Mouse (Mus musculus) intestine, embryonic 15.5 days (tissue): ENCODE measurements around the gene Gigyf1. TPM values are rescaled to one million over a fixed set of nuclear protein-coding genes. Genes with fewer than 3 reads are reported as not detected.

Experiments
- ATAC-seq: fragments of 200-750 bp; cut with Nextera tagmentation; 2 replicates; pipeline ENCODE4 v1.8.0; 2017; ENCODE audit warnings: moderate TSS enrichment, moderate library complexity
- H3K27ac ChIP-seq: fragments of 300-500 bp; sonication (generic); 2 replicates; pipeline ENCODE4 v1.5.1; 2015; ENCODE audit warnings: mild to moderate bottlenecking, inconsistent platforms
- H3K27me3 ChIP-seq: fragments of 300-500 bp; sonication (generic); replicated peaks from 2 replicates; pipeline ENCODE4 v1.6.1; 2015; ENCODE audit warnings: inconsistent platforms
- H3K36me3 ChIP-seq: fragments of 300-500 bp; sonication (generic); 2 replicates; pipeline ENCODE4 v1.6.1; 2015; ENCODE audit warnings: inconsistent platforms
- H3K4me1 ChIP-seq: fragments of 300-500 bp; sonication (generic); replicated peaks from 2 replicates; pipeline ENCODE4 v1.6.1; 2015; ENCODE audit warnings: inconsistent platforms
- H3K4me2 ChIP-seq: fragments of 300-500 bp; sonication (generic); replicated peaks from 2 replicates; pipeline ENCODE4 v1.6.1; 2015; ENCODE audit warnings: mild to moderate bottlenecking, inconsistent platforms
- H3K4me3 ChIP-seq: fragments of 300-500 bp; sonication (generic); replicated peaks from 2 replicates; pipeline ENCODE4 v1.5.1; 2015; ENCODE audit warnings: inconsistent platforms
- H3K9ac ChIP-seq: fragments of 300-500 bp; sonication (generic); 2 replicates; pipeline ENCODE4 v1.6.1; 2015; ENCODE audit warnings: inconsistent platforms
- H3K9me3 ChIP-seq: fragments of 300-500 bp; sonication (generic); 2 replicates; pipeline ENCODE4 v1.6.1; 2016; ENCODE audit warnings: inconsistent platforms
- WGBS: fragments of 180-500 bp; shearing (Covaris S2); methylation state at CpG from one replicate; pipeline ENCODE4 v1.1.7; 2015; 5-methylcytosine and 5-hydroxymethylcytosine counted together
- polyA plus RNA-seq: library from polyadenylated mRNA; unstranded; fragments of >200 nt; fragmentation: Nextera tagmentation; extraction: Ambion mirVana; gene quantifications from 2 replicates; pipeline ENCODE4 v1.2.1, GENCODE M21; 2015

Gene Gigyf1
- polyA plus RNA-seq, 1 experiment from 2014 or later: 8.4 TPM

DNA sequence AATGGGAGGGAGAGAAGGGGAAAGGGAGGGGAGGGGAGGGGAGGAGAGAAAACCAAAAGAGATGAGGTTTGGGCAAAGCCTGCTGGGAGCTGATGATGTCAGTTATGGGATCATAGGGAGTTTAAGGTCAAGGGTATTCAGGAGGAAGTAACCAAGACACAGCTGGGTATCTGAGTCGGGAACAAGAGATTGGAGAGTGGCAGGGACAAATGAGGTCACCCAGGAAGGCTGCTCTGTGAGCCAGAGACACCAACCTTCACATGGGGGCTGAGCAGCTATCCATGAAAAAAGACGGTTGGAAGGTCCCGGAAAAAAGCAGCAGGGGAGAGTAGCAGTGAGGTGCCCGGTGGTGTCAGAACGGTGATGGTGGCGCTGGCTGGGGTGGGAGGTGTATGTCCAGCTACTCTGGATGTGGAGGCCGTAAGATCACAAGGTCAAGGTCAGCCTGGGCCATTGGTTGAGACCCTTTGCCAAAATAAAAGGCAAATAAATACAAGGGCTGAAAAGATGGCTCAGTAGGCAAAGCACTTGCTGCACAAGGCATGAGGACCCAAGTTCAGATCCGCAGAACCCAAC lies 50.0 kb downstream of the Gigyf1 start:
- no peak overlapping the region for H3K4me3 ChIP-seq
- H3K9me3 ChIP-seq: no peaks in the 10 kb centered on the region
- H3K27ac ChIP-seq: no peak overlapping the region
- ATAC-seq: no peak
- H3K36me3 ChIP-seq: no peaks in the 10 kb centered on the region
- H3K9ac ChIP-seq: no peak overlapping the region
- 0 out of 2 replicates have a peak, but pooled peaks cover 5% of the 10 kb centered on the region for H3K4me1 ChIP-seq
- no peak overlapping the region for H3K4me2 ChIP-seq
- no peaks in the 10 kb centered on the region for H3K27me3 ChIP-seq
- 79% methylated on average over 8 of the region's 8 CpGs for WGBS

DNA sequence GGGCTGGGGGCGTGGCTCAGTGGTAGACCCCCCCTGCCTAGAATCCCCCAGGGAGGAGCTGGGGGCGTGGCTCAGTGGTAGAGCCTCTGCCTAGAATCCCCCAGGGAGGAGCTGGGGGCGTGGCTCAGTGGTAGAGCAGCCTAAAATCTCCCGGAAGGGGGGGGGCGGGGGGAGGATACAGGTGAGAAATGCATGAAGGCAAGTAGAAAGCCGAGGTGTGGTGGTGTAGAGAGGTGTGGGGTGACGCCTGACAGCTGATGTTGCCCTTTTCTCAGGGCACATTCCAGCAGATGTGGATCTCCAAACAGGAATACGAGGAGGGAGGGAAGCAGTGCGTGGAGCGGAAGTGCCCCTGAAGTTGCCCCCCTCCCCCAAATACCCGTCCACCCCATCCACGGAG lies 50.7 kb downstream of the Gigyf1 start:
- 61% methylated on average over 12 of the region's 12 CpGs for WGBS
- Histone ChIP-seq H3K36me3 (no peaks in the 10 kb centered on the region), H3K27ac (no peak overlapping the region), H3K9ac (no peak overlapping the region), H3K9me3 (no peaks in the 10 kb centered on the region), H3K4me1 (0 out of 2 replicates have a peak, but pooled peaks cover 5% of the 10 kb centered on the region), H3K4me3 (no peak overlapping the region), H3K4me2 (no peak overlapping the region), H3K27me3 (no peaks in the 10 kb centered on the region)
- ATAC-seq: no peak

DNA sequence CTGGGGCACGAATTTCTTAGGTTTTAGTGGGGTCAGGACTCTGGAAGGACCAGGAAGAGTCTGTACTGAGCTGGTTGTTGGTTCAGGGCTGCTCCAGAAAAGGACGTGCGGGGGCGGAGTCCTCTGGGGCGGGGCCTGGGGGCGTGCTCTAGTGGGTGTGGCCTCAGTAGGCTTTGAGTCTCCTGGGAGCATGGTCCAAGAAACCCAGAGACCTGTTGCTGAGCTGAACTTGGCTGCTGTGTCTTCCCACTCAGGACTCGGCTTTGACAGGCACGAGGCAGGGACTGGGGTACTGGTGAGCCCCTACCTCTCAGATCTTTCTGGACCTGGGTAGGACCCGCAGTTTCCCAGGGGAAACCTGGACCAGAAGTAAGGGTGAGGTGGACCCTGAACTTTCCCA lies 51.3 kb downstream of the Gigyf1 start, which contains the start of gene Tfr2:
Tfr2 (plus strand) TSS at position 176 of the 400 bp plus-strand sequence.
- H3K27ac ChIP-seq: no peak within 1 kb of the TSS
- no peak within 1 kb of the TSS for H3K4me3 ChIP-seq
- no peaks in the 10 kb centered on the region for H3K36me3 ChIP-seq
- 0 out of 2 replicates have a peak, but pooled peaks cover 10% of the 10 kb centered on the region for H3K4me1 ChIP-seq
- WGBS: 25% methylated on average over 9 of the region's 9 CpGs
- peak; percentile 91 for ATAC-seq
- no peaks in the 10 kb centered on the region for H3K9me3 ChIP-seq
- H3K27me3 ChIP-seq: peaks cover 5% of the 10 kb centered on the region; the same call in 1 of the 2 replicates
- no peak within 1 kb of the TSS for H3K4me2 ChIP-seq
- no peak within 1 kb of the TSS for H3K9ac ChIP-seq

DNA sequence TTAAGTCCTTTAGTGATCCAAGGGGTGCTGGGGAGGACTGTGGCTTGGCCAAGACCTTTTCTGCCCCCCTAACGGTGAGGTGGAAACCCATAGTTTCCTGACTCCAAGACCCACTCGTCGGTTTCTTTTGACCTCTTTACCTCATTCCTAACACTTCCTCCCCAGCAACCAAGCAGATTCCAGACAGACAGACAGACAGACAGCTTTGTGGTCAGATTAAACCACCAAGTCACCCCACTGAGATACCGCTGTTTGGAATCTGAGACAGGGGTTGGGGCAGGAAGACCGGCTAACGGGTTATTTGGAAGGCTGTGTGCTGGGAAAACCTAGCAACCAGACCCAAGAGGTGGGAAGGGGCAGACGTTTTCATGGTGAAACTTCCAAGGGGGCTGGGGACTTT lies 51.8 kb downstream of the Gigyf1 start:
- H3K4me1 ChIP-seq: 0 out of 2 replicates have a peak, but pooled peaks cover 10% of the 10 kb centered on the region
- H3K9me3 ChIP-seq: no peaks in the 10 kb centered on the region
- 51% methylated on average over 7 of the region's 7 CpGs for WGBS
- peaks cover 6% of the 10 kb centered on the region; the same call in 1 of the 2 replicates for H3K27me3 ChIP-seq
- ATAC-seq: no peak
- no peak overlapping the region for H3K9ac ChIP-seq
- H3K36me3 ChIP-seq: no peaks in the 10 kb centered on the region
- no peak overlapping the region for H3K4me3 ChIP-seq
- no peak overlapping the region for H3K27ac ChIP-seq
- H3K4me2 ChIP-seq: no peak overlapping the region

DNA sequence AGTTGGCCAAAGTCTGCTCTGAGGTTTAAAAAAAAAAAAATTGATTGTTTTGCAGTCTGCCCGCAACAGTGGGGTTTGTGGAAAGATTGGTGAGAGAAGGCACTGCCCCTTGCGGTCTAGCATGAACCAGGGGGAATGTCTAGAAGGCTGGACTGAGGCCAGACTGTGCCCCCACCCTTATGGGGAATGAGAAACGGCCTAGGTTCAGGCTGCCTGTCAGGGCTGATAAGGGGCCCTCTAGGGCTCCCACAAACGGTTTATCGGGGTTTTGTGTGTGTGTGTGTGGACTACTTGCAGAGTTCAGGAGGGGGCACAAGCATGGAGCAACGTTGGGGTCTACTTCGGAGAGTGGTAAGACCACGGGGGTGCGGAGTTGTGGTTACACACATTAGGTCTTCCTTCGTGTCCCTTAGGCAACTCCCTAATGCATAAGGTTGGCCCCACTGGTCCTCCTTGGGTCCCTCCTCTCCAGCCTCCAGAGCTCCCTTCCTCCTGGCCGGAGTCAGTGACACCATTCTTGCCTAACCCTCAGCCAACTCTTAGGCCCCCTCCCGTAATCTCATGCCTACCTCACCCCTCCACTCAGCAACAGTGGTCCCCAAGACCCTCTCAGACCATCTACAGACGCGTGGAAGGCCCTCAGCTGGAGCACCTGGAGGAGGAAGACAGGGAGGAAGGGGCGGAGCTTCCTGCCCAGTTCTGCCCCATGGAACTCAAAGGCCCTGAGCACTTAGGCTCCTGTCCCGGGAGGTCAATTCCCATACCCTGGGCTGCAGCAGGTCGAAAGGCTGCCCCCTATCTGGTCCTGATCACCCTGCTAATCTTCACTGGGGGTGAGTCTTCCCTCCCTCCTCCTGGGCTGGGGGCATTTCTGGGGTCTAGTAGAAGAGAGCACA lies 52.6 kb downstream of the Gigyf1 start:
- Histone ChIP-seq H3K4me1 (0 out of 2 replicates have a peak, but pooled peaks cover 10% of the 10 kb centered on the region), H3K36me3 (no peaks in the 10 kb centered on the region), H3K9me3 (no peaks in the 10 kb centered on the region), H3K4me2 (no peak overlapping the region), H3K9ac (no peak overlapping the region), H3K27me3 (peaks cover 6% of the 10 kb centered on the region; the same call in 1 of the 2 replicates), H3K27ac (no peak overlapping the region), H3K4me3 (no peak overlapping the region)
- ATAC-seq: peak; percentile 75; the same call in 1 of the 2 replicates
- WGBS: 75% methylated on average over 17 of the region's 17 CpGs

DNA sequence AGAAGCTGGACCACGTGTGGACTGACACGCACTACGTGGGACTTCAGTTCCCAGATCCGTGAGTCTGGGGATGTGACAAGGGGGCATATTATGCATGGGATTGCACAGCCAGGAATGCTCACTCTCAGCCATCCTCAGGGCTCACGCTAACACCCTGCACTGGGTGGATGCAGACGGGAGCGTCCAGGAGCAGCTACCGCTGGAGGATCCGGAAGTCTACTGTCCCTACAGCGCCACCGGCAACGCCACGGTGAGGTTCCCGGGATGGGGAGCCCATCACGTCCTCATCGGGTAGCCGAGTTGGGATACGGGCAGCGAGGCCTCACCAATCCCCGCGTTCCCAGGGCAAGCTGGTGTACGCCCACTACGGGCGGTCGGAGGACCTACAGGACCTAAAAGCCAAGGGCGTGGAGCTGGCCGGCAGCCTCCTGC lies 56.1 kb downstream of the Gigyf1 start:
- 0 out of 2 replicates have a peak, but pooled peaks cover 9% of the 10 kb centered on the region for H3K4me1 ChIP-seq
- whole genome bisulfite sequencing: 8% methylated on average over 27 of the region's 27 CpGs
- ATAC-seq: peak; percentile 31; the same call in 1 of the 2 replicates
- no peak overlapping the region for H3K27ac ChIP-seq
- H3K4me3 ChIP-seq: peak overlapping the region; percentile 27
- H3K9ac ChIP-seq: peak overlapping the region; percentile 26
- no peaks in the 10 kb centered on the region for H3K36me3 ChIP-seq
- peaks cover 6% of the 10 kb centered on the region; the same call in 1 of the 2 replicates for H3K27me3 ChIP-seq
- peak overlapping the region; percentile 65 for H3K4me2 ChIP-seq
- no peaks in the 10 kb centered on the region for H3K9me3 ChIP-seq

Other genes with a start within 250 kb of the Gigyf1 start
- gene Ache, start 231.0 kb upstream of the Gigyf1 start, polyA plus RNA-seq: 9.5 and 9.7 TPM in 2 replicates
- gene Ufsp1, start 223.9 kb upstream of the Gigyf1 start, polyA plus RNA-seq: 7.8 and 8.5 TPM in 2 replicates
- gene Srrt, start 210.9 kb upstream of the Gigyf1 start, polyA plus RNA-seq: 117 and 120 TPM in 2 replicates
- gene Trip6, start 204.1 kb upstream of the Gigyf1 start, polyA plus RNA-seq: 63.9 and 64.8 TPM in 2 replicates
- 14.3 and 15.9 TPM in 2 replicates for gene Slc12a9, start 185.0 kb upstream of the Gigyf1 start, polyA plus RNA-seq
- 36.7 and 37.6 TPM in 2 replicates for gene Ephb4, start 168.4 kb upstream of the Gigyf1 start, polyA plus RNA-seq
- gene Zan, start 41.5 kb upstream of the Gigyf1 start, polyA plus RNA-seq: 0.52 and 0.93 TPM in 2 replicates
- 60.4 and 64.2 TPM in 2 replicates for gene Pop7, start 16.0 kb upstream of the Gigyf1 start, polyA plus RNA-seq
- 0.42 and 0.63 TPM in 2 replicates for gene Epo, start 14.7 kb downstream of the Gigyf1 start, polyA plus RNA-seq
- gene Gnb2, start 15.0 kb downstream of the Gigyf1 start, polyA plus RNA-seq: 341 and 386 TPM in 2 replicates
- gene Actl6b, start 35.0 kb downstream of the Gigyf1 start, polyA plus RNA-seq: 4.5 and 6.0 TPM in 2 replicates
- gene Tfr2, start 51.3 kb downstream of the Gigyf1 start, polyA plus RNA-seq: 0.97 and 1.1 TPM in 2 replicates
- 24.6 and 29.6 TPM in 2 replicates for gene Mospd3, start 82.5 kb downstream of the Gigyf1 start, polyA plus RNA-seq
- gene Pcolce, start 95.2 kb downstream of the Gigyf1 start, polyA plus RNA-seq: 103 and 109 TPM in 2 replicates
- 0.15 TPM in 1 of 2 replicates, not detected in the other for gene Fbxo24, start 110.5 kb downstream of the Gigyf1 start, polyA plus RNA-seq
- 34.7 and 36.3 TPM in 2 replicates for gene Lrch4, start 110.6 kb downstream of the Gigyf1 start, polyA plus RNA-seq
- 7.4 and 8.0 TPM in 2 replicates for gene Gm20605, start 110.6 kb downstream of the Gigyf1 start, polyA plus RNA-seq
- gene Sap25, start 122.8 kb downstream of the Gigyf1 start, polyA plus RNA-seq: 5.5 and 8.9 TPM in 2 replicates
- 0.13 and 0.18 TPM in 2 replicates for gene Irs3, start 127.2 kb downstream of the Gigyf1 start, polyA plus RNA-seq
- 19.5 and 20.8 TPM in 2 replicates for gene Agfg2, start 166.2 kb downstream of the Gigyf1 start, polyA plus RNA-seq
- gene Nyap1, start 223.1 kb downstream of the Gigyf1 start, polyA plus RNA-seq: 2.3 and 2.8 TPM in 2 replicates
- 117 and 118 TPM in 2 replicates for gene Tsc22d4, start 227.2 kb downstream of the Gigyf1 start, polyA plus RNA-seq